Mouse (Mus musculus): ENCODE measurements around the gene Gng5. TPM values are rescaled to one million over a fixed set of nuclear protein-coding genes. Genes with fewer than 3 reads are reported as not detected.

Gng5 gene
- 450 and 503 TPM in 2 replicates for polyA plus RNA-seq (2012; ENCODE audit: insufficient read depth, insufficient read length, missing spikeins)

GRCm38 (mm10) chr3:146499431-146500002 is at the start of gene Gng5, which contains the start of gene Spata1:
Gene Gng5, plus strand, starts transcription at chr3:146499807.
Gene Spata1, minus strand, starts transcription at chr3:146499753.
- peak within 1 kb of the TSS; percentile 92 for H3K4me3 ChIP-seq (ENCODE audit: insufficient read depth, low read length)
- TF ChIP-seq CTCF (IDR thresholded peaks at IDR 0.05; ENCODE audit: low read depth, low read length): no peak
- no peak for TF ChIP-seq POLR2A (IDR thresholded peaks at IDR 0.05; ENCODE audit: borderline replicate concordance, low read depth, low read length)

GRCm38 (mm10) chr3:146450371-146450841 is 49.2 kb upstream of the Gng5 start:
- peak overlapping the region; percentile 85 for H3K4me3 ChIP-seq (ENCODE audit: insufficient read depth, low read length)
- peak overlapping the region; percentile 95 for H3K27ac ChIP-seq (ENCODE audit: insufficient read depth, low read depth, low read length)
- TF ChIP-seq POLR2A (IDR thresholded peaks at IDR 0.05; ENCODE audit: borderline replicate concordance, low read depth, low read length): peak; percentile 64; the same call in 1 of the 2 replicates
- TF ChIP-seq CTCF (IDR thresholded peaks at IDR 0.05; ENCODE audit: low read depth, low read length): no peak
- peaks cover 22% of the 10 kb centered on the region for H3K4me1 ChIP-seq (ENCODE audit: control insufficient read depth, insufficient read depth, low read length)

More at GRCm38 (mm10) chr3:146499431-146500002, at the start of gene Gng5, which contains the start of gene Spata1:
- Histone ChIP-seq H3K27ac (ENCODE audit: insufficient read depth, low read depth, low read length) (peak within 1 kb of the TSS; percentile 78), H3K4me1 (ENCODE audit: control insufficient read depth, insufficient read depth, low read length) (peaks cover 15% of the 10 kb centered on the region)

GRCm38 (mm10) chr3:146451375-146451774 is 48.2 kb upstream of the Gng5 start:
- TF ChIP-seq CTCF (IDR thresholded peaks at IDR 0.05; ENCODE audit: low read depth, low read length) (no peak), POLR2A (IDR thresholded peaks at IDR 0.05; ENCODE audit: borderline replicate concordance, low read depth, low read length) (no peak)

GRCm38 (mm10) chr3:146462939-146463338 is 36.7 kb upstream of the Gng5 start:
- Histone ChIP-seq H3K4me3 (ENCODE audit: insufficient read depth, low read length) (no peak overlapping the region), H3K27ac (ENCODE audit: insufficient read depth, low read depth, low read length) (no peak overlapping the region), H3K4me1 (ENCODE audit: control insufficient read depth, insufficient read depth, low read length) (no peaks in the 10 kb centered on the region)
- TF ChIP-seq CTCF (IDR thresholded peaks at IDR 0.05; ENCODE audit: low read depth, low read length) (no peak), POLR2A (IDR thresholded peaks at IDR 0.05; ENCODE audit: borderline replicate concordance, low read depth, low read length) (no peak)

More at GRCm38 (mm10) chr3:146451375-146451774, 48.2 kb upstream of the Gng5 start:
- Histone ChIP-seq H3K27ac (ENCODE audit: insufficient read depth, low read depth, low read length) (no peak overlapping the region), H3K4me1 (ENCODE audit: control insufficient read depth, insufficient read depth, low read length) (peaks cover 16% of the 10 kb centered on the region), H3K4me3 (ENCODE audit: insufficient read depth, low read length) (0 out of 2 replicates have a peak overlapping the region, but pooled peaks have one; percentile 0)

- no peak for TF ChIP-seq CTCF (IDR thresholded peaks at IDR 0.05; ENCODE audit: low read depth, low read length)
- TF ChIP-seq POLR2A (IDR thresholded peaks at IDR 0.05; ENCODE audit: borderline replicate concordance, low read depth, low read length): no peak
- H3K4me1 ChIP-seq (ENCODE audit: control insufficient read depth, insufficient read depth, low read length): no peaks in the 10 kb centered on the region
Observed at GRCm38 (mm10) chr3:146469226-146469625, 30.4 kb upstream of the Gng5 start.

GRCm38 (mm10) chr3:146472657-146473056 is 26.9 kb upstream of the Gng5 start:
- H3K27ac ChIP-seq (ENCODE audit: insufficient read depth, low read depth, low read length): no peak overlapping the region
- TF ChIP-seq CTCF (IDR thresholded peaks at IDR 0.05; ENCODE audit: low read depth, low read length): no peak
- no peak for TF ChIP-seq POLR2A (IDR thresholded peaks at IDR 0.05; ENCODE audit: borderline replicate concordance, low read depth, low read length)
- H3K4me1 ChIP-seq (ENCODE audit: control insufficient read depth, insufficient read depth, low read length): no peaks in the 10 kb centered on the region
- no peak overlapping the region for H3K4me3 ChIP-seq (ENCODE audit: insufficient read depth, low read length)

More at GRCm38 (mm10) chr3:146469226-146469625, 30.4 kb upstream of the Gng5 start:
- Histone ChIP-seq H3K4me3 (ENCODE audit: insufficient read depth, low read length) (no peak overlapping the region), H3K27ac (ENCODE audit: insufficient read depth, low read depth, low read length) (no peak overlapping the region)

- H3K4me1 ChIP-seq (ENCODE audit: control insufficient read depth, insufficient read depth, low read length): no peaks in the 10 kb centered on the region
- H3K27ac ChIP-seq (ENCODE audit: insufficient read depth, low read depth, low read length): no peak overlapping the region
- H3K4me3 ChIP-seq (ENCODE audit: insufficient read depth, low read length): no peak overlapping the region
- TF ChIP-seq CTCF (IDR thresholded peaks at IDR 0.05; ENCODE audit: low read depth, low read length): no peak
- TF ChIP-seq POLR2A (IDR thresholded peaks at IDR 0.05; ENCODE audit: borderline replicate concordance, low read depth, low read length): no peak
Observed at GRCm38 (mm10) chr3:146473741-146474140, 25.9 kb upstream of the Gng5 start.

- Histone ChIP-seq H3K4me3 (ENCODE audit: insufficient read depth, low read length) (no peak overlapping the region), H3K27ac (ENCODE audit: insufficient read depth, low read depth, low read length) (no peak overlapping the region), H3K4me1 (ENCODE audit: control insufficient read depth, insufficient read depth, low read length) (no peaks in the 10 kb centered on the region)
- no peak for TF ChIP-seq CTCF (IDR thresholded peaks at IDR 0.05; ENCODE audit: low read depth, low read length)
- TF ChIP-seq POLR2A (IDR thresholded peaks at IDR 0.05; ENCODE audit: borderline replicate concordance, low read depth, low read length): no peak
Observed at GRCm38 (mm10) chr3:146474428-146474827, 25.2 kb upstream of the Gng5 start.

GRCm38 (mm10) chr3:146482044-146482443 is 17.6 kb upstream of the Gng5 start:
- H3K4me1 ChIP-seq (ENCODE audit: control insufficient read depth, insufficient read depth, low read length): no peaks in the 10 kb centered on the region
- H3K27ac ChIP-seq (ENCODE audit: insufficient read depth, low read depth, low read length): no peak overlapping the region
- H3K4me3 ChIP-seq (ENCODE audit: insufficient read depth, low read length): no peak overlapping the region
- no peak for TF ChIP-seq POLR2A (IDR thresholded peaks at IDR 0.05; ENCODE audit: borderline replicate concordance, low read depth, low read length)
- 0 out of 2 replicates have a peak, but pooled peaks have one; percentile 16 for TF ChIP-seq CTCF (IDR thresholded peaks at IDR 0.05; ENCODE audit: low read depth, low read length)

GRCm38 (mm10) chr3:146486464-146486863 is 13.1 kb upstream of the Gng5 start:
- no peak overlapping the region for H3K27ac ChIP-seq (ENCODE audit: insufficient read depth, low read depth, low read length)
- no peak for TF ChIP-seq CTCF (IDR thresholded peaks at IDR 0.05; ENCODE audit: low read depth, low read length)
- no peak for TF ChIP-seq POLR2A (IDR thresholded peaks at IDR 0.05; ENCODE audit: borderline replicate concordance, low read depth, low read length)

More at GRCm38 (mm10) chr3:146486464-146486863, 13.1 kb upstream of the Gng5 start:
- Histone ChIP-seq H3K4me1 (ENCODE audit: control insufficient read depth, insufficient read depth, low read length) (no peaks in the 10 kb centered on the region), H3K4me3 (ENCODE audit: insufficient read depth, low read length) (no peak overlapping the region)
